16 mouse cellular contexts compared by ENCODE assay signal in the genomic region with DNA sequence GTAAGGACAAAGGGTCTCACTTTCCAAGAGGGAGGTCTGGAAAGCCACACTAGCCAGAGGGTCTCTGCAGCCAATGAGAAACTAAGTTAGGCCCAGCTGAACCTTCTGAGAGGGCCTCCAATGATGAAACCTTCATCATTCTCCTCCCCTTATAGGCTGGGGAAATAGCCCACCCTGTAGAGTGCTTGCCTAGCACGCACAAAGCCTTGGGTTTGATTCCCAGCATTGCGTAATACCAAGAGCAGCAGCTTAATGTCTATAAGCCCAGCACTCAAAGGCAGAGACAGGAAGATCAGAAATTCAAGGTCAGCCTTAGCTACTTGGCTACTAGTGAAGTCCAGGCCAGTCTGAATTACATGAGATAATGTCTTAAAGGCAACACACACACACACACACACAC.
DNase-seq lines count a peak whose midpoint lies in the region; ATAC-seq and TF ChIP-seq lines count a peak whose summit lies in the region.
"Had no signal": no experiment of that assay in that cellular context is flagged by ENCODE, and none has a peak within 500 bp of the region (broad histone marks: within the 10 kb centered on the region; RNA-seq: fewer than 3 reads in every experiment).

No protein-coding gene starts in this region.

- H3K27ac ChIP-seq in lung, embryonic 14.5 days (ENCODE audit: low read depth): no peak overlapping the region
- H3K27ac ChIP-seq in embryonic facial prominence, embryonic 14.5 days (replicated peaks; ENCODE audit: low read depth, low read length): 0 out of 2 replicates have a peak overlapping the region, but pooled peaks have one; percentile 28
- 0 out of 2 replicates have a peak overlapping the region, but pooled peaks have one; percentile 5 for H3K27ac ChIP-seq in small intestine, adult 2 months (ENCODE audit: insufficient read depth, low read depth, low read length)
- H3K27ac ChIP-seq: forebrain, embryonic 12.5 days; hindbrain, embryonic 15.5 days had no signal

- TF ChIP-seq CTCF in lung, embryonic 14.5 days (IDR thresholded peaks at IDR 0.05; ENCODE audit: low read depth): no peak
- TF ChIP-seq CTCF in small intestine, adult 2 months (IDR thresholded peaks at IDR 0.05; ENCODE audit: extremely low read depth, insufficient read length, insufficient replicate concordance, low read depth, low read length): no peak

- H3K9ac ChIP-seq in lung, embryonic 14.5 days: no peak overlapping the region
- H3K9ac ChIP-seq in embryonic facial prominence, embryonic 14.5 days (ENCODE audit: low read depth, low read length): no peak overlapping the region
- H3K9ac ChIP-seq: forebrain, embryonic 12.5 days; heart, embryonic 12.5 days; hindbrain, embryonic 15.5 days had no signal

- no peak overlapping the region for H3K4me3 ChIP-seq in lung, embryonic 14.5 days (ENCODE audit: low read depth, low read length)
- H3K4me3 ChIP-seq in embryonic facial prominence, embryonic 14.5 days (ENCODE audit: low read depth, low read length): no peak overlapping the region
- no peak overlapping the region for H3K4me3 ChIP-seq in small intestine, adult 2 months (ENCODE audit: low read depth, low read length)
- H3K4me3 ChIP-seq: forebrain, embryonic 12.5 days; heart, embryonic 12.5 days; hindbrain, embryonic 15.5 days had no signal

- 0 out of 2 replicates have a peak, but pooled peaks cover 5% of the 10 kb centered on the region for H3K4me1 ChIP-seq in lung, embryonic 14.5 days (ENCODE audit: insufficient read depth)
- no peaks in the 10 kb centered on the region for H3K4me1 ChIP-seq in embryonic facial prominence, embryonic 14.5 days (ENCODE audit: control insufficient read depth, insufficient read depth, low read length)
- H3K4me1 ChIP-seq in small intestine, adult 2 months (ENCODE audit: control insufficient read depth, insufficient read depth, insufficient read length, low read length): peaks cover 39% of the 10 kb centered on the region; the same call in 1 of the 2 replicates
- H3K4me1 ChIP-seq: forebrain, embryonic 12.5 days; hindbrain, embryonic 15.5 days had no signal

- WGBS in lung, embryonic 14.5 days: 68% methylated on average over 2 of the region's 2 CpGs
- 64% methylated on average over 2 of the region's 2 CpGs for WGBS in embryonic facial prominence, embryonic 14.5 days
- WGBS in small intestine, adult 2 months: 86% methylated on average over 2 of the region's 2 CpGs

- H3K9me3 ChIP-seq in lung, embryonic 14.5 days (ENCODE audit: low read depth, low read length): no peaks in the 10 kb centered on the region
- no peaks in the 10 kb centered on the region for H3K9me3 ChIP-seq in embryonic facial prominence, embryonic 14.5 days (ENCODE audit: control insufficient read depth, low read length)
- H3K9me3 ChIP-seq: forebrain, embryonic 12.5 days; heart, embryonic 12.5 days; hindbrain, embryonic 15.5 days had no signal

- no peak for TF ChIP-seq POLR2A in small intestine, adult 2 months (IDR thresholded peaks at IDR 0.05; ENCODE audit: low read depth, low read length)

- H3K27me3 ChIP-seq in lung, embryonic 14.5 days (ENCODE audit: insufficient read depth, low read length): no peaks in the 10 kb centered on the region
- no peaks in the 10 kb centered on the region for H3K27me3 ChIP-seq in embryonic facial prominence, embryonic 14.5 days (replicated peaks; ENCODE audit: control insufficient read depth, insufficient read depth, low read length)
- H3K27me3 ChIP-seq in small intestine, adult 2 months (ENCODE audit: control insufficient read depth, insufficient read depth, low read length): no peaks in the 10 kb centered on the region
- H3K27me3 ChIP-seq: forebrain, embryonic 12.5 days; heart, embryonic 12.5 days; hindbrain, embryonic 15.5 days had no signal

- ATAC-seq in lung, embryonic 14.5 days (ENCODE audit: insufficient read depth): peak; percentile 69
- no peak for ATAC-seq in embryonic facial prominence, embryonic 14.5 days (ENCODE audit: low read depth)
- ATAC-seq: forebrain, embryonic 16.5 days had no signal

- H3K36me3 ChIP-seq in lung, embryonic 14.5 days (ENCODE audit: insufficient read depth): no peaks in the 10 kb centered on the region
- H3K36me3 ChIP-seq in embryonic facial prominence, embryonic 14.5 days (ENCODE audit: control insufficient read depth, insufficient read depth, low read length): no peaks in the 10 kb centered on the region
- H3K36me3 ChIP-seq in small intestine, adult 2 months (ENCODE audit: control insufficient read depth, insufficient read depth, low read length): no peaks in the 10 kb centered on the region
- H3K36me3 ChIP-seq: forebrain, embryonic 12.5 days; heart, embryonic 12.5 days; hindbrain, embryonic 15.5 days had no signal

- DNase-seq in lung, embryonic 14.5 days: peak; percentile 65
- no peak for DNase-seq in lung, adult 18-20 months
- peak; percentile 89 for DNase-seq in 416B (ENCODE audit: low read depth)
- DNase-seq in embryonic facial prominence, embryonic 14.5 days (ENCODE audit: low spot score): no peak
- no peak for DNase-seq in heart, postnatal 4 days
- DNase-seq: adrenal gland, adult 2 months; adrenal gland, postnatal 25 days; cerebellum, adult 18-20 months; cerebellum, adult 9-11 months; cerebellum, postnatal 36 days; gastrocnemius, postnatal 10 days had no signal

- no peak overlapping the region for H3K4me2 ChIP-seq in lung, embryonic 14.5 days
- no peak overlapping the region for H3K4me2 ChIP-seq in embryonic facial prominence, embryonic 14.5 days (ENCODE audit: low read depth, low read length)
- H3K4me2 ChIP-seq: forebrain, embryonic 12.5 days; heart, embryonic 12.5 days; hindbrain, embryonic 15.5 days had no signal

Comparison
In these comparisons a context has a peak if more than half of its experiments do, and no peak if none do; other contexts are left out.
1. DNase-seq: peak in lung, embryonic 14.5 days (single experiment) and 416B (single experiment); none in lung, adult 18-20 months (0 of 2), embryonic facial prominence, embryonic 14.5 days (single experiment) and heart, postnatal 4 days (single experiment).